Mouse (Mus musculus) cerebellum, postnatal 36 days (tissue): ENCODE results near the gene Cd207.
"Not testable (repeated sequence)": the region's sequence is repeated elsewhere in the genome, so short reads cannot be mapped to it uniquely, and the experiment has no call there.

ENCODE experiments used
- DNase-seq, 2 experiments: peaks; one replicate each; pipeline ENCODE4 v3.0.0; 2021 to 2022; ENCODE audit warnings: mixed read lengths in 2 of 2

Cd207 gene

DNA sequence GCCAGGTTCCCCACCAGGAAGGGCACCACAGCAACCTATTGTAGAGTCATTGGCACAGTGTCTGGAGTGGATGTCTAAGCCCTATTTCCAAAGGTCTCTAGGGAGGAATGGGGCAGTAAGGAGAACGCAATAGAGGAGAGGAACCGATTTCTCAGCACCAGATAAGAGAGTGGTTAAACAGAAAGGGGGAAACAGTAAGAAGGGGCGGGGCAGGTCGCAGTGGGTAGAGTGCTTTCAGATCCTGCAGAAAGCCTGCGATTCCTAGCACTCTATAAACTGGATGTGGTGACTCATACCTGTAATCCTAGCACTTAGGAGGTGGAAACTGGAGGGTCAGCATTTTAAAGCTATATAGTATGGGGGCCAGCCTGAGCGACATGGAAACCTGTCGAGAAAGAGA lies 19.0 kb upstream of the Cd207 start:
- no peak for DNase-seq

DNA sequence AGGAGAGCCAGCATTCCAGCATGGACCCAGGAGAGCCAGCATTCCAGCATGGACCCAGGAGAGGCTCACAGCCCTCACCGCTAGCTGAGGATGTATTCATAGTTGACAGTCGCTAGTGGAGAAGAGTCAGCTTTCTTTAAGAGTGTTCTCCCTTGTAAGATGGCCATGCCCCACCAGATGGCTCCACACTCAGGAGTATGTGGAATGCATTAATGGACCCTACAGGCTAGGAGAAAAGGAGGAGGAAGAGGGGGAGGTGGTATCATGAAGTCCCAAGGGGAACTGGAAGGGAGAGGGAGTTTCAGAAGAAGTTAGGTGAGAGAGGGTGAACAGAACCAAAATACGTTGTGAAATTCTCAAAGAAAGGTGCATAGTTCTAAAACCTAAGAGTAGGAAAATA lies 18.1 kb upstream of the Cd207 start:
- DNase-seq: no peak

DNA sequence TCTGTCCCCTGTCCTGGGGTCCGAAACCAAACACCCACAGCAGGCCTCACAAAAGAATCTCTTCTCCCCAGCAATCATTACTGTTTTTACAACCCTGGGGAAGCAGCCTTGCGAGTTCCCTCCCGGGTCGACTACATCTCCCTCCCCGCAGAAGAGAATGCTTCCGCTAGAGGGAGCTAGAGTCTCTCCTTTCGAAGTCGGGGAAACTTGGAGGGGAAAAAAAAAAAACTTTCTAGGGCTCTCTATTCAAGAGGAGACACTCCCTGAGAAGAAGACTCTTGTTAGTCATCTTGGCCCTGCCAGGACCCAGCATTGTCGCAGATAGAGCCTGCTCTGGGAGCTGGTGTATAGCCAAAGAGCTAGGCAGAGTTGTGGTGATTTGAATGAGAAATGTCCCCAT lies 16.2 kb upstream of the Cd207 start:
- no peak for DNase-seq

GRCm38 (mm10) chr6:83692962-83693361 lies 15.3 kb upstream of the Cd207 start:
- no peak for DNase-seq

DNA sequence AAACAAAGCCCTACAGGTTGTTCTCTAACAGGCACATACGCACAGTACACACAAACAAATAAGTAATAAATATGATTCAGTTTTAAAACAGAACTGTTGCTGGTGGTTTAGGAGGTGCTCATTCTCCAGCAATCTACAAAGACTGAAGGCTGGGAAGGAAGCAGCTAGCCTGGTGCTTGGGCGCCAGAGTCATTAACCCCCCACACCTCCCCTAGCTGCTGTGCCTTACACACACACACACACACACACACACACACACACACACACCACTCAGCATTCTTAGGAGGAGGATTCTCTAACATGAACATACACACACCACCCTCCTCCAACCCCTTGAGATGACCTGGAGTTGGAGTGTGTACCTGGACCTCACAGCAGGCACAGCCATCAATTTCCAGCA lies 13.3 kb upstream of the Cd207 start:
- no peak for DNase-seq

- peak; percentile 31 to 51 for DNase-seq
These were observed 12.6 kb upstream of the Cd207 start for GRCm38 (mm10) chr6:83690277-83690676.

- no peak for DNase-seq
These were observed 11.7 kb upstream of the Cd207 start for GRCm38 (mm10) chr6:83689374-83689773.

GRCm38 (mm10) chr6:83673395-83673794 lies 4.3 kb downstream of the Cd207 start:
- peak; percentile 78 for DNase-seq

GRCm38 (mm10) chr6:83665009-83665408 lies 12.6 kb downstream of the Cd207 start:
- DNase-seq: no peak

GRCm38 (mm10) chr6:83660821-83661220 lies 16.8 kb downstream of the Cd207 start:
- no peak for DNase-seq

GRCm38 (mm10) chr6:83656087-83656486 lies 21.6 kb downstream of the Cd207 start, which contains the start of gene Clec4f:
TSS of gene Clec4f (minus strand) at chr6:83656187.
- DNase-seq: no peak

DNA sequence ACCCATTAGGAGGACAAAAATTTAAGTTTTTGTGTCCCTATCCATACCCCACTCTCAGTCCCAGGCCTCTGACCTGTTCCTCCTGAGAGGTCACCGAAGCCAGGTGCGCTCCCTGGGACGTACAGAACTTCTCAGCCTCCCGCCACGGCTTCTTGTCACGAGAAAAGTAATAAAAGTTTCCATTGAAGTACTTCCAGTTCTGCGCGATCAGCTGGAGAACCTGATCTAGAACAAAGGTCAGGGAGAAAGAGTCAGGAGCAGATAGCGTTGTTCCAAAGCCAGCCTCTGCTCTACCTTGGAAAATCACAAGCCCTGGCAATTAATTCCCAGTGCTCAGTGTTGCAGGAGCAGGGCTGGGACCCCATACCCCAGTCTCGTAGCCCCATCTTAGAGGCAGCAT lies 30.9 kb downstream of the Cd207 start:
- DNase-seq: no peak

DNA sequence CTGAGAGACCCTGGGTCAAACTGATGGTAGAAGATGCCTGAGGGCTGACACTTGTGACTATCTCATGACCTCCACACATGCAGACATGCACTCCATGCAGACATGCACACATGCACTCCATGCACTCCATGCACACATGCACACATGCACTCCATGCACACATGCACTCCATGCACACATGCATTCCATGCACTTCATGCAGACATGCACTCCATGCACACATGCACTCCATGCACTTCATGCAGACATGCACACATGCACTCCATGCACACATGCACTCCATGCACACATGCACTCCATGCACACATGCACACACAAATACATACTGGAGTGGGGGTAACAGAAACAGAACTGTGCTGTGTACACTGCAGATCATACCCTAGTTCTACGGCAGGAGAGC lies 42.3 kb downstream of the Cd207 start:
- no peak for DNase-seq

GRCm38 (mm10) chr6:83634631-83635030 lies 43.0 kb downstream of the Cd207 start:
- DNase-seq: not testable (repeated sequence)

GRCm38 (mm10) chr6:83634106-83634505 lies 43.6 kb downstream of the Cd207 start:
- DNase-seq: not testable (repeated sequence)

- DNase-seq: no peak
These were observed 45.8 kb downstream of the Cd207 start for GRCm38 (mm10) chr6:83631815-83632214.

DNA sequence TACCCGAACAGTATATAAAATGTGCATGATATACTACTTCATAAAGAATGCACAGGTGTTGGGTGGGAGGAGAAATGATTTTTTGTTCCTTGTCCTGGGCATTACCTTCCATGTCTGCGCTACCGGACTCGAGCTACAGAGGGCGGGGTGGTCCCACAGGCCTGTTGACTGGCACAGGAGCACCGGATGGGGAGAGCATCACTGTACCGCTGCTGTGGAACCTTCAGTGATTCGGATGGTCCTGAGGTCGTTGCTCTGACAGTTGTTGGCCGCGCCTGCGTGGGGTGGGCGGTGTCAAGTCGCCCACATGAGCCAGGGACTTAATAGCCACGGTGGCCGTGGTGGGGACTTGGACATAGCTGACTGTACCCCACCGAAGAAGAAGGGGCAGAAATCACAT lies 50.9 kb downstream of the Cd207 start:
- no peak for DNase-seq
